Mouse (Mus musculus): Measurements from ENCODE around the gene Ssr3. TPM values are rescaled to one million over a fixed set of nuclear protein-coding genes. Genes with fewer than 3 reads are reported as not detected.
A peak's percentile ranks its signal among the peaks of the same experiment; 100 is the strongest.

Ssr3 gene
- polyA plus RNA-seq, 1 experiment from 2014 or later: 306 TPM

DNA sequence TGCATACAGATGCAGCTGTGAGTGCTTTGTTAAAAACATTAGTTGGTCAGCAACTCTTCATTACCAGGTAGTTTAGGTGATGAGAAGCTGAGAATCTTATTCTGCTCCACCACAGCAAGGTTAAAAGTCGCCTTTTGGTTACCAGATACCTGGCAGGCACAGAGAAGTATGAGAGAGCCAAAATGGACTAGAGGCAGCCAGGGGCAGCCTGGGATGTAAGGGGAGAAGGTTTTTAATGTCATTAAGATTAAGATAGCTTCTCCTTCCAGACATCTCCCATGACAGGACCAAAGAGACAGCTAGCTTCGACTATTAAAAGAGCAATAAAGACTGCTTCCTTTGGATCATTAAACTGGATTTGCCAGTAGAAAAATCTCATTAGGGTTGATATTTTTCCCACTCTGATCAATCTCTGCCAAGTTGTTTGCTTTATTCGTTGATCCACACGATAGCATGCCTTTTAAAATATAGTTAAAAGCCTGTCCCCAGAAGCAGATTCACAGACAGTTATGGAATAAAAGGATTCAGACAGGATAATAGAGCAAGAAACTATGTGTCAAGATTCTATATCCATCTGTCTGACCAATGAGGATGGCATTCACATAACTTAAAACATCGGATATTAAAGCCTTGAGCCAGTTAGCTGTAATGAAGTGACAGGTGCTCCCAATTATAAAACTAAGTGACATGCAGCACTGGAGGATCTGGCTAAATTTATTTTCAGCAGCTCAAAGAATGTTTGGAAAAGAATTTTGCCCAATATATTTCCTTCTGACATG, 52.1 kb downstream of the Ssr3 start:
- no peaks in the 10 kb centered on the region for H3K36me3 ChIP-seq

DNA sequence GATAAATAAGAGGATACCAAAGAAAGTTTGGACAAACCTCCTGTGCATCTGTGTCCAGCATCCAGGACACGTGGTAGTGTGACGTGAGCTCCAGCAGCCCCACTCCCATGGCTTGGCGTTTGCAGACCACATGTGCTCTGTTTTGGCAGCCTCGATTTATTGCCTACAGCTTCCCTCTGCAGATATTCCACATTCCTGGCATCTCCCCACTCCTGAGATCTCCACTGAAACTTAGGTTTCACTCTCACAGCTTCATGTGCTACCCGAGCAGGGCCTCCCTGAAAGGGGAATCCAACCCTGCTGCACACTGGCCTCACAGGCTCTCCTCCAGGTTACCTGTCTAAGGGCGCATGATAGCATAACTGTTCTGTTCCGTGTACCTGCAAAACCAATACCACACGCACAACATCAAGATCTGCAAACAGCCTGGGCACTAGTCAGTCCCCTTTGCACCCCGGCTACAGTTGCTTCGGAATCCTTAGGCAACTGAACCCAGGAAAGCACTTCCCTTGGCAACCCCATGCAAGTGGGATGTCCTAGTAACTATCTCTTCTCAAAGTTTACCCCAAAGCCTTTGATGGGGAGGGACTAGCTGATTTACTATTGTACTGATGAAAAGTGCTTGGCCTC, 54.5 kb downstream of the Ssr3 start:
- WGBS: 37% methylated on average over 10 of the region's 10 CpGs
- H3K27ac ChIP-seq: peak overlapping the region; percentile 57
- H3K9me3 ChIP-seq: no peaks in the 10 kb centered on the region
- H3K27me3 ChIP-seq: no peaks in the 10 kb centered on the region
- H3K4me3 ChIP-seq: no peak overlapping the region
- H3K4me1 ChIP-seq: peaks cover 10% of the 10 kb centered on the region; the same call in 1 of the 2 replicates
- peak; percentile 85 for ATAC-seq (ENCODE audit: insufficient number of reproducible peaks, low FRiP score, low TSS enrichment, low read depth)
- no peak overlapping the region for H3K9ac ChIP-seq
- H3K36me3 ChIP-seq: no peaks in the 10 kb centered on the region
- no peak overlapping the region for H3K4me2 ChIP-seq

More for the DNA sequence above, 52.1 kb downstream of the Ssr3 start:
- no peak overlapping the region for H3K4me2 ChIP-seq
- H3K27me3 ChIP-seq: no peaks in the 10 kb centered on the region
- 52% methylated on average over 5 of the region's 5 CpGs for WGBS
- H3K4me3 ChIP-seq: no peak overlapping the region
- H3K9me3 ChIP-seq: no peaks in the 10 kb centered on the region
- ATAC-seq (ENCODE audit: insufficient number of reproducible peaks, low FRiP score, low TSS enrichment, low read depth): no peak
- H3K4me1 ChIP-seq: peaks cover 10% of the 10 kb centered on the region; the same call in 1 of the 2 replicates
- no peak overlapping the region for H3K9ac ChIP-seq
- H3K27ac ChIP-seq: no peak overlapping the region

Other genes starting within 250 kb of the Ssr3 start
- 36.8 and 39.0 TPM in 2 replicates for gene Tiparp, start 135.8 kb upstream of the Ssr3 start, polyA plus RNA-seq (2015; fragmentation: Nextera tagmentation; extraction: Ambion mirVana)

All from limb, embryonic 15.5 days (tissue).